Mouse (Mus musculus) layer of hippocampus, adult 18-20 months (tissue): ENCODE measurements around the gene Slc19a1. TPM values are rescaled to one million over a fixed set of nuclear protein-coding genes. Genes with fewer than 3 reads are reported as not detected.

Source experiments
- DNase-seq, 2 experiments: peaks; one replicate each; pipeline ENCODE4 v3.0.0; 2022; ENCODE audit warnings: low spot score in 2 of 2
- total RNA-seq, 2 experiments: library from RNA; stranded (reverse); gene quantifications; 2 replicates each; pipeline ENCODE4 v1.2.3; 2021

Gene Slc19a1
- total RNA-seq, 2 experiments from 2014 or later: 17.1 to 23.9 TPM

DNA sequence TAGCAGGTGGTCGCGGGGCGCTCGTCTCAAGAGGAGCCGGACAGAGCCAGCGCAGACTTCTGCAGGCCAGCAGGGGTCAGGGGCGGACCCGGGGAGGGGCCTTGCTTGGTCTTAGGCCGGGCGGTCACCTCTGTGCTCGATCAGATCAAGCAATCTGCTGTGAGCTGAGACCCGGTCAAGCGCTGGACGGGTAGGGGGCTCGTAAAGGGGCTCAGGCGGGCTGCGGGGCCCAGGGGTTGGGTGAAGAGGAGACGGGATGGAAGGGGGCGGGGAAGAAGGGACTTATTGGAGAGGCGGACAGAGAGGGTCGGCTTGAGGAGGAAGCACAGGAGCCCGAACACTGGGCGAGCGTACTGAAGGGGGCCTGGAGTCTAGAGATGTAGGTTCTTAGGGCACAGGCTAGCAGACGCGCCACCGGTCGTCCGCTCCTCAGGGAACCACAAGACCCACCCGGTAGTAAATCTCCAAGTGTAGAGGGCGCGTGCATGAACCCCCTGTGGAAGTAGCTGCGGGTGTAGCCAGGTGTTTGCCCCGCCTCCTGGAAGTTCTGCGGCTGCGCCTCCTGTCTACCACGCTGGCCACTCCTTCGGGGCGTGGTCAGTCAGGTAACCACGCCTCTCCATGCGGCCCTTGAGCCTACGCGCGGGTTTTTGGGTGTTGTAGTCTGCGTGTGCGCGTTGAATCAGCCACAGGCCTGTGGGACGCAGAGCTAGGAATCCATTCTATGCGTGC is 716 bp downstream of the Slc19a1 start:
- DNase-seq: peak; percentile 93 to 96

DNA sequence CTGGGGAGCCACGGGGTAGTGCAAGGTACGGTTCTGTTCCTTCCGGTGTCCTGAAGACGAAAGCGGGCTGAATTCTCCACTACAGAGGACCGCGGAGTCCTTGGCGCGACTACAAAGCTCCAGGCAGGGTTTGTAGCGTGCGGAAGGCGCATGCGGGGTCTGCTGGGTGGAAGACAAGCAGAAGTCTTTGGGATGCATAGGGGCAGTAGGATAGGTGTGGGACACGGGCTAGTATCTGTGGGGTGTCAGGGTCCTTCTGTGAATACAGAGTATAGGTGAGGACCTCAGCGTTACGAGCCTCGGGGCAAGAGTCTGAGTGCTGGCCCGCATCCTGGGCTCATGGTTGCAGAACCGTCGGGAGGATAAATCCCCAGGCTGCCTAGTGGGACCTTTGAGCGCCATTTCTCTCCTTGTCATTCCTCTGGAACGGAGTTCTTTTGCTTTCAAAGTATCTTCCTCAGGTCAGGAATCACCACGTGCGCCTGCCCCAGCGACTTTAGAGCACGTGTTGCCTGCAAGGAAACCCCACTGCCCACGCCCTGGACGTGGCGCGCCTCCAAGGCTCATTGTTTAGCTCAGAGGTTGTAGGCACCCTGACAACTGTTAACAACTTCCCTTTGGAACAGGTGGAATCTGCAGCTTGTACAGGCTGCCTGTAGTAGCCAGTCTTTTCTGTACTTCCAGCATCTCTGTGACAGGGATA is 1.4 kb downstream of the Slc19a1 start:
- DNase-seq: peak; percentile 33 to 68

DNA sequence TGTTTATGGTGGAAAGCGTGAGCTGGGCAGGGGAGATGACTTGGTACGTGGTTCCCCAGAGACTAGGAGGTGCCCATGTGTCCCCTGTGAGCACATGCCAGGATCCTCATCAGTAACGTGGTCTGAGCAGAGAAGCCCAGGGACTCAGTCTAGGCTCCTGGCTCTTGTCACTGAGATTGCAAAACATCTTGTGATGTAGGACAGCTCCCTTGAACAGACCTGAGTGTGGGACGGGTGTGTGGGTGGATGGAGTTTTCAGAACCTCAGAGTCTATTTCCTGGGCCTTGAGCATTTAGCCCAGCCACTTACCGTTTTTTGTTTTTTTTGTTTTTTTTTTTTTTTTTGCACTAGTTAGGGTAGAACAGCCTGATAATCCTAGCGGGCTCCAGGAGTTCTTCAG is 3.4 kb downstream of the Slc19a1 start:
- peak; percentile 48 to 69 for DNase-seq

- DNase-seq: no peak
These were observed 6.6 kb downstream of the Slc19a1 start for GRCm38 (mm10) chr10:77038579-77039174.

GRCm38 (mm10) chr10:77048196-77048595 is 16.2 kb downstream of the Slc19a1 start:
- DNase-seq: no peak

DNA sequence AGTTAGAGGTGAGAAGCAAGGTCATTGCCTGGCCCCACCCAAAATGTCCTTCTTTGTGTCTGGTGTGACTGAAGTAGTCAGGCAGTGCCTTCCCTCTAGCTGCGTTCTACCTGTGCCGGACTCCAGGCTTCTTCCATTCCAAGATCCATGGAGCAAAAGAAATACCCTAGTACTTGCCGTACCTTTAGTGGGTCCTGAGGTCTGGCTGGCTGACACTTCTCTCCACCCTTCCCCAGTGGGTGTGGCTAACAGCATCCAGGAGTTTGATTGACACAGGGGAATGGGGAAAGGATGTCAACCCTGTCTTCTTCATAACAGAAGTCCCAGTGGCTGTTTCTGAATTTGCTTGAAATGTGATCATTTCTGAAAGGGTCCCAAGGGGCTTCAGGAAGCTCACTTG is 16.6 kb downstream of the Slc19a1 start:
- DNase-seq: no peak

DNA sequence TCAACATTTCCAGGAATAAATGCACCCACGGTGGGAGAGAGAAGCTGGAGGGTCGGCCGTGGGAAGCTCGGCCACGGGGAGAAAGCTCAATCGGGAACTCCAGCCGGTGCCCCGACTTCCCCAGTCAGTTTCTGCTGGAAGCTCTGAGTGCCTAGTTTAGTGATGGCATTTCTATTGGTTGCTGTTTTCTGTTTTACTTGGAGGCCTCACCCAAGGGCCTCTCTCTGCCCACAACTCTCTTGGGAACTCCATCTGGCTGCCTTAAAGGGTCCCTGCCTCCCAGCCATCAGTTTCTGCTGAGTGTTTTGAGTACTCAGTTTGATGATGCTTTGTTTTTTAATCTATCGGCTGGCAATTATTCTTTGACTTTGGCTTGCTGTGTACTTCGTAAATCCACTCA is 24.7 kb downstream of the Slc19a1 start:
- DNase-seq: no peak

DNA sequence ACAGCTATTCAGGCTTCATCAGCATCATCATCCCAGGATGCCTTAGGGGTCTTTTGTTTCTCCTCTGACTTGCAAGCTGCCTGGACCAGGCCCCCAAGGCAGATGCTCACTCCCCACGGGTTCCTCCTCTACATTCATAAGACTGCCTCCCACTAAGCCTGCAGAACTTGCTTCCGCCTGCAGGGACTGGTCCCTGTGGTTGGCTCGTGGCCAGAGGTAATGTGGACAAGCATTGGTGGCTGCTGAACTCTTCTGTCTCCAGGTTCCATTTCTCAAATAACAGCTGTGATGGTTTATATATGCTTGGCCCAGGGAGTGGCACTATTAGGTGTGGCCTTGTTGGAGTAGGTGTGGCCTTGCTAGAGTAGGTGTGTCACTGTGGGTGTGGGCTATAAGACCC is 29.4 kb downstream of the Slc19a1 start:
- DNase-seq: no peak

GRCm38 (mm10) chr10:77062393-77063010 is 30.5 kb downstream of the Slc19a1 start:
- no peak for DNase-seq

DNA sequence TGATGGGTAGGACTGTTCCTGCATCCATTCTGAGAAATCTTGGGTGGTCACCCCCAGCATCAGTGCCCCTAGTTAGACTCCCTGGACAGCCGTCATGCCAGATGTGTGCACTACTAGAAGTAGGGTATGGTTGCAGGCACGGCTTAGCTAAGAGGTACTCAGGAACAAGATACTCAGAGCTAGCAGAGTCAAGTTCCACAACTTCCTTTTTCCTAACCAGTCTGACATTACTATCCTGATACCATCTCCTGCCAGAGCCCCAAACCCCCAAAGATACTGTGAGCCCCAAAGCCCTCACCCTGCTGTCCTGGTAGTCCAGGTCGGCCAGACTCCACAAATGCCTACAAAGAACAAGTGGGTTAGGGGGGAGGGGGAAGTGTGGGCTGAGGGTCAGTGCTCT is 32.2 kb downstream of the Slc19a1 start:
- DNase-seq: no peak

GRCm38 (mm10) chr10:77064659-77065058 is 32.6 kb downstream of the Slc19a1 start:
- no peak for DNase-seq

GRCm38 (mm10) chr10:77068469-77068868 is 36.4 kb downstream of the Slc19a1 start:
- no peak for DNase-seq

GRCm38 (mm10) chr10:77070072-77070471 is 38.0 kb downstream of the Slc19a1 start:
- DNase-seq: peak in 1 of 2 experiments; percentile 60

GRCm38 (mm10) chr10:77074276-77074974 is 42.4 kb downstream of the Slc19a1 start:
- DNase-seq: peak in 1 of 2 experiments; percentile 19

DNA sequence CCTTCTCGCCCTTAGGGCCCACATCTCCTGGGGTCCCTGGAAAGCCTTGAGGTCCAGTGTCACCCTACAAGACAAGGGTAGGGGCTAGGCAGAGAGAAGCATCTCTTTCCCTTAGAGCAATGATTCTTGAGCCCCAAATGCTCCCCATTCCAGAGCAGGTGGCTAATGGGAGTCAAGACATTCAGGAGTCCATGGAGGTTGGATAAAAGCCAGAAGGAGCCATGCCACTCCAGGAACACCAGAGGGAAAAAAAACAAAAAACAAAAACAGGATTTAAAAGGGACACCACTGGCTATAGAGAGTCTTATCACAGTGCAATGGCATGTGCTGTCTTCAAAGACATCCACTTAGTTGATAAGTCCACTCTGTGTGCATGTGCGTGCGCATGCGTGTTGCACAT is 46.4 kb downstream of the Slc19a1 start:
- no peak for DNase-seq

DNA sequence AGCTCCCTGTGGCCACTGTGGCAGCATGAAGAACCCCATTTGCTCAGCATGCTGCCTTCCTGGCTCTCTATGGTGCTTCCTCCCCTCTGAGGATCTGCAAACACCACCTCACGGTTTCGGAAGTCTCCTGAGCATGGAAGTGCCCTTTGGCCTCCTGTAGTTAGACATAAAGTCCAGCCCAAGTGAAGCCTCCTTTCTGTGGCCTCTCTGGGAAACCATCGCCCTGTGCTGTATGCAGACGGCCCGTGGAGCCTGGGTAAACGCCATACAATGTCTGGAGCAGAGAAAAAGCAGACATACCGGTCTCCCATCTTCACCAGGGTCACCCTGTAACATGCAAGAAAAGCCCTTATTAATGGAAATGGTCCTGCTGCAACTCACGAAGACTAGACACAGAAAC is 46.9 kb downstream of the Slc19a1 start:
- DNase-seq: no peak

DNA sequence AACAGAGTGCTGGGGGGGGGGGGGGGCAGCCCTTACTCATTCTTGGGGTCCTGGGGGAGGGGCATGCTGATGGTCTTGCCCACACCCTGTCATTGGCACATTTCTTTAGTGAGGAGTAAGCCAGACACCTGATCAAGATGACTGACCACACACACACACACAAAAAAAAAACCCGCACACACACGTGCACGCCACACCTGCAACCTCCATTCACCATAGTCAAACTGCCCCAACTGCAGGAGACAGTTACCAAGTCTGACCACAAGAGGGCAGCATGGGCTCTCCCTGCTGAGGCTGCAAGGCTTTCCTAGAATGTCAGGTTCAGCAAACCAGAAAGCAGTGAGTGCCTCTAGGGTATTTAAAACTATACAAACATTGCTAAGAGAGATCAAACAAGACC is 50.4 kb downstream of the Slc19a1 start:
- peak; percentile 46 to 83 for DNase-seq

DNA sequence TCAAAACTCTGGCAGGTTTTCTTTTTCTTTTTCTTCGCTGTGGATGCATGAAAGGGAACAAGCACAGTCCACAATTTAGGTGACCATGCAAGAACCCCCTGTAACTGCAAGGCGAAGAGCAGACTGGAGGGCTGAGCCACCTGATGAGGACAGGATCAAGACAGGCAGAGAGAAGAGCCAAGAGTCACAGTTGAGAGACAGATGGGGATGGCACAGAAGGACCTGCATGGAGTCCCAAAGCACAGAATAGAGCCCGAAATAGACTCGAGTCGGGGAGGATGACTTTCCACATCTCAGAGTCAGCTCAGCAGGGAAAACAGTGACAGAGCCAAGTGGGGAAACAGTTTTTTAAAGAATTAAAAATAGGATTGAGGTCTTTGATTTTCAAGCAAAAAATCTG is 50.9 kb downstream of the Slc19a1 start:
- no peak for DNase-seq

- no peak for DNase-seq
These were observed 52.5 kb downstream of the Slc19a1 start for GRCm38 (mm10) chr10:77084568-77084967.

GRCm38 (mm10) chr10:77089336-77089735 is 57.3 kb downstream of the Slc19a1 start:
- no peak for DNase-seq

- no peak for DNase-seq
These were observed 58.0 kb downstream of the Slc19a1 start for GRCm38 (mm10) chr10:77090063-77090462.
